Mouse (Mus musculus): ENCODE measurements around the gene Sirt2. TPM values are rescaled to one million over a fixed set of nuclear protein-coding genes. Genes with fewer than 3 reads are reported as not detected.
A peak's percentile ranks its signal among the peaks of the same experiment; 100 is the strongest.

The Sirt2 gene
- total and polyA plus RNA-seq, 3 experiments, result 40.9 to 128 (median 68.3) TPM

GRCm38 (mm10) chr7:28825686-28826401 lies 59.3 kb downstream of the Sirt2 start (continued):
- TF ChIP-seq RCOR1 (conservative IDR thresholded peaks at IDR 0.05; ENCODE audit: low read depth, low read length) (no peak), JUND (conservative IDR thresholded peaks at IDR 0.05; ENCODE audit: low read depth, low read length) (no peak), ZNF384 (IDR thresholded peaks at IDR 0.05; ENCODE audit: low read depth, low read length) (peak; percentile 89), TBP (conservative IDR thresholded peaks at IDR 0.05; ENCODE audit: low read depth, low read length) (no peak), EP300 (IDR thresholded peaks at IDR 0.05; ENCODE audit: low read length) (no peak), ZKSCAN1 (IDR thresholded peaks at IDR 0.05; ENCODE audit: borderline replicate concordance, low read depth, low read length) (no peak), BHLHE40 (IDR thresholded peaks at IDR 0.05; ENCODE audit: low read depth, low read length) (peak; percentile 67), USF1 (IDR thresholded peaks at IDR 0.05; ENCODE audit: low read depth, low read length) (no peak), GABPA (IDR thresholded peaks at IDR 0.05; ENCODE audit: insufficient replicate concordance, low read depth, low read length) (no peak), MYC (IDR thresholded peaks at IDR 0.05; ENCODE audit: low read depth, low read length) (no peak), CHD2 (IDR thresholded peaks at IDR 0.05; ENCODE audit: low read length) (no peak), E2F4 (IDR thresholded peaks at IDR 0.05; ENCODE audit: insufficient replicate concordance, low read depth, low read length) (no peak)

DNA sequence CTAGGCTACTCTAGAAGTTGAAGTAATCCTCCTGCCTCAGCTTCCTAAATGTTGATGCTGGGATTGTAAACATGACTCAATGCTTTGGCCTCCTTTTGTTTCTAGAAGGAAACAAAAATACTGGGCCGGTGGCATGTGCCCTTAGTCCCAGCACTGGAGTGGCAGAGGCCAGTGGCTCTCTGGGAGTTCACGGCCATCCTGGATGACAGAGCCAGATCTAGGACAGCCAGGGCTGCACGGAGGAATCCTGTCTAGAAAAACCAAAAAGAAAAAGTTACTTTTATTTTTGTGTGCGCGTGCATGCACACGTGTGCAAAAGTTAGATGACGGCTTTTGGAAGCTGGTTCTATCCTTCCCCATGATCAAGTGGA lies 59.9 kb downstream of the Sirt2 start:
- TF ChIP-seq ZNF384 (IDR thresholded peaks at IDR 0.05; ENCODE audit: low read depth, low read length) (no peak), MAFK (IDR thresholded peaks at IDR 0.05; ENCODE audit: insufficient replicate concordance, low read length) (no peak), JUND (conservative IDR thresholded peaks at IDR 0.05; ENCODE audit: low read depth, low read length) (no peak), RCOR1 (conservative IDR thresholded peaks at IDR 0.05; ENCODE audit: low read depth, low read length) (no peak), KAT2A (IDR thresholded peaks at IDR 0.05; ENCODE audit: insufficient replicate concordance, low read length) (no peak), RAD21 (IDR thresholded peaks at IDR 0.05; ENCODE audit: low read depth, low read length) (no peak)
- in situ Hi-C loops (cut with MboI; ENCODE audit: low pct_ligation_motif_present, low pct_unique_long_range_greater_than_20kb, low sequenced_read_pairs), result loop anchor here (5.0 kb wide), 1 partner anchor 41 kb away; no protein-coding TSS in a partner anchor
- H3K79me2 ChIP-seq (replicated peaks; ENCODE audit: control insufficient read depth, extremely low read depth, insufficient read depth, poor library complexity, severe bottlenecking), result 0 out of 2 replicates have a peak, but pooled peaks cover 2% of the 10 kb centered on the region
- H3K27ac ChIP-seq (ENCODE audit: insufficient read depth, low read depth), result no peak overlapping the region
- H3K4me3 ChIP-seq (replicated peaks in 1 of 3; ENCODE audit: low read depth in 2 of 3, low read length in 2 of 3, poor library complexity in 1 of 3), result peak overlapping the region in 1 of 3 experiments; percentile 57
- peak overlapping the region; percentile 58 for H3K4me2 ChIP-seq (ENCODE audit: insufficient read depth, low read depth, poor library complexity, severe bottlenecking)
- peaks cover 31 to 45% of the 10 kb centered on the region in 2 experiments for H3K36me3 ChIP-seq (replicated peaks in 1 of 2; ENCODE audit: control insufficient read depth in 1 of 2, insufficient read depth in 1 of 2, low read length in 1 of 2)
- peak overlapping the region; percentile 78 for H3K9ac ChIP-seq (ENCODE audit: insufficient read depth, low read depth)
- H3K4me1 ChIP-seq (ENCODE audit: control insufficient read depth in 1 of 2, insufficient read depth in 2 of 2), result peaks cover 14 to 44% of the 10 kb centered on the region in 2 experiments
- H3K9me3 ChIP-seq (replicated peaks; ENCODE audit: low read length), result peaks cover 10% of the 10 kb centered on the region
- DNase-seq (ENCODE audit: extremely low read depth), result no peak
- dilution Hi-C loops (cut with MboI; ENCODE audit: extremely low pct_ligation_motif_present, extremely low pct_unique_long_range_greater_than_20kb, low sequenced_read_pairs), result no loop called here
- H3K27me3 ChIP-seq (replicated peaks), result no peaks in the 10 kb centered on the region

DNA sequence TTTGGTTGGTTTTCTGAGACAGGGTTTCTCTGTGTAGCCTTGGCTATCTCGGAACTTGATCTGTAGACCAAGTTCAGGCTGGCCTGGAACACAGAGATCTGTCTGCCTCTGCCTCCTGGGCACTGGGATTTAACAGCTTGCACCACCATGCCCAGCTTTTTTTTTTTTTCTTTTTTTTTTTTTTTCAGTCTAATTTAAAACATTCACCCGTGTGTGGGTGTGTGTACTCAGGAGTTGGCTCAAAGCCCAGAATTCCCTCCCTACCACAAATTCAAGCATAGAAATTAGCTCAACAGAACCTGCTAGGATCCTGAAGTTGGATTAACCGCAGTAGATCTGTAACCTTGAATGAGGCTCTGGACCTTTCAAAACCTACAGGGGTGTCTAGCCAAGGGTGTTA lies 60.8 kb downstream of the Sirt2 start:
- no peak overlapping the region for H3K4me3 ChIP-seq (replicated peaks in 1 of 3; ENCODE audit: low read depth in 2 of 3, low read length in 2 of 3, poor library complexity in 1 of 3)
- dilution Hi-C loops (cut with MboI; ENCODE audit: extremely low pct_ligation_motif_present, extremely low pct_unique_long_range_greater_than_20kb, low sequenced_read_pairs), result no loop called here
- H3K27ac ChIP-seq (ENCODE audit: insufficient read depth, low read depth), result no peak overlapping the region
- H3K27me3 ChIP-seq (replicated peaks), result no peaks in the 10 kb centered on the region
- H3K79me2 ChIP-seq (replicated peaks; ENCODE audit: control insufficient read depth, extremely low read depth, insufficient read depth, poor library complexity, severe bottlenecking), result 0 out of 2 replicates have a peak, but pooled peaks cover 2% of the 10 kb centered on the region
- no peak overlapping the region for H3K9ac ChIP-seq (ENCODE audit: insufficient read depth, low read depth)
- peaks cover 11% of the 10 kb centered on the region for H3K9me3 ChIP-seq (replicated peaks; ENCODE audit: low read length)
- H3K36me3 ChIP-seq (replicated peaks in 1 of 2; ENCODE audit: control insufficient read depth in 1 of 2, insufficient read depth in 1 of 2, low read length in 1 of 2), result peaks cover 32 to 46% of the 10 kb centered on the region in 2 experiments
- peaks cover 12 to 45% of the 10 kb centered on the region in 2 experiments for H3K4me1 ChIP-seq (ENCODE audit: control insufficient read depth in 1 of 2, insufficient read depth in 2 of 2)
- in situ Hi-C loops (cut with MboI; ENCODE audit: low pct_ligation_motif_present, low pct_unique_long_range_greater_than_20kb, low sequenced_read_pairs), result loop anchor here (5.0 kb wide), 1 partner anchor 40 kb away; no protein-coding TSS in a partner anchor
- no peak overlapping the region for H3K4me2 ChIP-seq (ENCODE audit: insufficient read depth, low read depth, poor library complexity, severe bottlenecking)
- TF ChIP-seq ZNF384 (IDR thresholded peaks at IDR 0.05; ENCODE audit: low read depth, low read length) (peak; percentile 13; the same call in 1 of the 2 replicates), ETS1 (conservative IDR thresholded peaks at IDR 0.05; ENCODE audit: low read depth, low read length) (no peak)
- no peak for DNase-seq (ENCODE audit: extremely low read depth)
